Mouse (Mus musculus): ENCODE measurements around the gene 9130019O22Rik.

Gene 9130019O22Rik

DNA sequence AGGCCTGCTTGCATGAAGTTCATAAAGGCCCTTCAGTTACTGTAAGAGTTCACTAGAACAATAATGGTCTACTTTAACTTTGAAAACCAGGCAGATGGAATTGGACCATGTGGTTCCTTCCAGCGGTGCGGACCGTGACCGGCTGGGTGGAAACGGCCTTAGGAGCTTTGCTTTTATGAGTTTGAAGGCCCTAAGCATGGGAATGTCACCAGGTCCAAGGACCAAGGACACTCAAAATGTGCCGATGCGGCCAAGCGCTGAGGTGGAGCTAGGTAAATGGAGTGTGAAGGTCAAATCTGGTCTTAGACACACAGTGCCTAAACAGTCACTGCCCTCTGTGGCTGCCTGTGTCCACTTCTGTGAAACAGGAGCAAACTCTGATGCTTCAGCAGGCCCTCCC lies 45.6 kb downstream of the 9130019O22Rik start:
- no peak for DNase-seq (ENCODE audit: low spot score in 2 of 2)

GRCm38 (mm10) chr7:127337636-127338035 lies 49.3 kb downstream of the 9130019O22Rik start:
- no peak for DNase-seq (ENCODE audit: low spot score in 2 of 2)

DNA sequence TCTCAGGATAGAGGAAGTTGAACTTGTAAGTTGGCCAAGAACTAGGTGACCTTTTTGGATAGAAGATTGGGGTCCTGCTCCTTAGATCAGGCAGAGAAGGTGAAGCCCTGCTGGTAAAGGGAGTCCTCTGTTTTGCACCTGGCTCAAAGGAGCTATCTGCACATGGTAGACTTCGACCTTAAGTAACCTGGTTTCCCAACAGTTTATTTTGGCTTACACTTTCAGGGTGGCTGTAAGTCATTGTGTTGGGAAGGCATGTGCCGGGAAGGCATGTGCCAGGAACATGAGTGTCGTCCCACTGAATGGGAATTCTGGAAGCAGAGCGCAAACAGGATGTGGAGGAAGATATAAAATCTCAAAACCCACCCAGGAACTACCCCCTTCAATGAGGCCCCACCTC lies 51.4 kb downstream of the 9130019O22Rik start:
- DNase-seq (ENCODE audit: low spot score in 2 of 2) = no peak

DNA sequence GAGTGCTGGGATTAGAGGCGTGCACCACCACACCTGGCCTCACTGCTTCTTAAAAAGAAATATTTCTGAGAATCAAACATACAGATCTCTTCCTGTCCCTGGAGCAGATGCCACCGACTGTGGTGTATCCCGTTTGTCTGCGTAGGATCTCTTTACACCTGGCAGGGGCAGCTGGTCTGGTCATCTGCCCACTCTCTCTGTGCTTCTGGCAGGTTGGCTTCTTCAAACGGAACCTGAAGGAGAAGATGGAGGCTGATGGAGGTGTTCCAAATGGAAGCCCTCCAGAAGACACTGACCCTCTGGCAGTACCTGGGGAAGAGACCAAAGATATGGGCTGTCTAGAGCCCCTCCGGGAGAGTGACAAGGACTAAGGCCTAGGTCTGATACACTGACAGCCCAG lies 53.7 kb downstream of the 9130019O22Rik start:
- DNase-seq (ENCODE audit: low spot score in 2 of 2) = no peak

Data from cerebellum, postnatal 4 days (tissue).